Mouse (Mus musculus): ENCODE measurements around the gene Sub1. TPM values are rescaled to one million over a fixed set of nuclear protein-coding genes. Genes with fewer than 3 reads are reported as not detected.
A peak's percentile ranks its signal among the peaks of the same experiment; 100 is the strongest.

Gene Sub1
- total and polyA plus RNA-seq, 2 experiments from 2014 or later, result 86.7 to 585 TPM

DNA sequence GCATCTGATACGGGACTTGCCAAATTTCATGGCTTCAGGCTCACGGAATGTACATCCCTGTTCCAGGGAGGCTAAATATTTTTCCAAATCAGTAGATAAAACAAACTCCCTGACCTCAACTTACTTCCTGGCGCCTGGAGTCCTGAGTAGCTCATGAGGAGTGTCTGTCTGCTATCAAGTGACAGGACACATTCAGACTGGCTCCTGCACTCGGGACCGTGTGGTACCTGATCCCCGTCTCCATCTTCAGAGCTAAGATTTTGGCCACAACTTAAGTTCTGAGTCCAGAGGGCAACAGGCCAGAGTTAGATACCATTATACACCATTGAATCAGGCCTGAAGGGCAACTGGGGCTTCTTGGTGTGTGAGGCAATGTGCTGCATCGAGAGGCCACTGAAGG lies 40.7 kb downstream of the Sub1 start:
- Histone ChIP-seq H3K36me3 (ENCODE audit: insufficient read depth, low read length) (no peaks in the 10 kb centered on the region), H3K4me3 (ENCODE audit: low read length) (no peak overlapping the region), H3K4me2 (ENCODE audit: low read depth, low read length) (no peak overlapping the region), H3K27me3 (ENCODE audit: insufficient read depth, low read length) (no peaks in the 10 kb centered on the region), H3K9ac (replicated peaks; ENCODE audit: low read length) (no peak overlapping the region), H3K27ac (no peak overlapping the region), H3K4me1 (ENCODE audit: insufficient read depth, low read length) (no peaks in the 10 kb centered on the region), H3K9me3 (ENCODE audit: low read length) (no peaks in the 10 kb centered on the region)
- 87% methylated on average over 7 of the region's 7 CpGs for WGBS
- no peak for TF ChIP-seq CTCF (IDR thresholded peaks at IDR 0.05; ENCODE audit: low read depth)
- ATAC-seq (no peak), DNase-seq (ENCODE audit: low spot score) (no peak)

DNA sequence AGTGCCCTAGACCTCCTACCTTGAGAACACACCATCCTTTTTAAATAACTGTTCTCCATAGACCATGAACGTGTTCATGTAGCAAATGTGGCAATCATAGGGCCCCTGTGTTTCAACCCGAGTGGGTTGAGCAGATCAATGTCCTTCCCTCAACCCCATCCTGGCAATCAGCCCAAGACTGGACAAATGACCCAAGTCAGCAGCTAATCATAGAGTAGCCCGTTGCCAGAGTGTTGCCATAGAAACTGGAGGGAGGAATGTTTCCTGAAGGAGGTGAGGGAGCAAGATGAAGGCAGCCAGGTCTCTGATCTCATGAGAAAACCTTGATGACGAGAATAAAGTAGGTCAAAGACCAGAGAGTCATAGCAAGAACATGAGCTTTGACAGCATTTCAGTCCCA lies 42.6 kb downstream of the Sub1 start:
- ATAC-seq (no peak), DNase-seq (ENCODE audit: low spot score) (peak; percentile 12)
- no peaks in the 10 kb centered on the region for H3K9me3 ChIP-seq (ENCODE audit: low read length)
- H3K27ac ChIP-seq, result no peak overlapping the region
- H3K27me3 ChIP-seq (ENCODE audit: insufficient read depth, low read length), result no peaks in the 10 kb centered on the region
- no peak overlapping the region for H3K4me2 ChIP-seq (ENCODE audit: low read depth, low read length)
- no peaks in the 10 kb centered on the region for H3K36me3 ChIP-seq (ENCODE audit: insufficient read depth, low read length)
- no peaks in the 10 kb centered on the region for H3K4me1 ChIP-seq (ENCODE audit: insufficient read depth, low read length)
- H3K9ac ChIP-seq (replicated peaks; ENCODE audit: low read length), result no peak overlapping the region
- 47% methylated on average over 4 of the region's 4 CpGs for WGBS
- H3K4me3 ChIP-seq (ENCODE audit: low read length), result no peak overlapping the region
- TF ChIP-seq CTCF (IDR thresholded peaks at IDR 0.05; ENCODE audit: low read depth), result no peak

DNA sequence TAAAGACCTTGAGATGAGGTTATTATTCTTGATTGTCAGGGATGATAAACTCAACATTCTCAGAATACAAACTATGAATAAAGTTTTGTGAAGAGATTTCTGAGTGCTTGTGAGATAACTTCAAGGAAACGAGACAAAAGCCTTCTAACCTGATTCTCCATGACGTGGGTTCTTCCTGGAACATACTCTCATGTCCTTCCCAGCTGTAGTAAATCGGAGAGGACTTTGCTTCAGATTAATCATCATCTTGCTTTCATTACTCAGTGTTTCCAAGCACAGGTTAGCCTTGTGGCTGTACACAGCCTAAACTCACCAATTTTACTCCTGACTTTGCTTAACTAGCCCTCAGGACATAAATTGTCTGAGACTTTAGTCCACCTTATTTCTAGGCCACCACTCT lies 44.6 kb downstream of the Sub1 start:
- ATAC-seq, result no peak
- no peak for TF ChIP-seq CTCF (IDR thresholded peaks at IDR 0.05; ENCODE audit: low read depth)
- no peaks in the 10 kb centered on the region for H3K9me3 ChIP-seq (ENCODE audit: low read length)

DNA sequence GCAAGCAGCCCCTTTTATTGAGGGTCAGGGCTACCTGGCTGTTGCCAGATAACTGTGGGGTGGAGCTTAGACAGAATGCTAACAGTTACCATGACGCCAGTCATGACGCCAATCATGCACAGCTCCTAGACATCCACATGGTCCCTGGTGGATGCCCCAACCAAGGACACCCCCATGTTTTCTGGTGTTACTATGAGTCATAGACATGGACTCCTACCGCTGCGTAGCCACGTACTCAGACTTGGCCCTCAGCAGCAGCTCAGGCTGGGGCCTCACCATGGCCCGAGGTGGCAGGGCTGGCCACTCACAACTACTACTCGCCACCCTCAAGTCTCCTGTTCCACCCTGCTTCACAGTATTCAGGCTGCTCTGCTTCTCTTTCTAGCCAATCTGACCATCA lies 45.6 kb downstream of the Sub1 start:
- no peak for TF ChIP-seq CTCF (IDR thresholded peaks at IDR 0.05; ENCODE audit: low read depth)
- no peak for DNase-seq (ENCODE audit: low spot score)
- WGBS, result 96% methylated on average over 7 of the region's 7 CpGs
- H3K4me1 ChIP-seq (ENCODE audit: insufficient read depth, low read length), result no peaks in the 10 kb centered on the region
- H3K9me3 ChIP-seq (ENCODE audit: low read length), result no peaks in the 10 kb centered on the region
- no peak overlapping the region for H3K9ac ChIP-seq (replicated peaks; ENCODE audit: low read length)
- no peaks in the 10 kb centered on the region for H3K27me3 ChIP-seq (ENCODE audit: insufficient read depth, low read length)
- no peak overlapping the region for H3K4me2 ChIP-seq (ENCODE audit: low read depth, low read length)
- ATAC-seq, result no peak
- no peaks in the 10 kb centered on the region for H3K36me3 ChIP-seq (ENCODE audit: insufficient read depth, low read length)
- no peak overlapping the region for H3K4me3 ChIP-seq (ENCODE audit: low read length)
- H3K27ac ChIP-seq, result no peak overlapping the region

More for the DNA sequence above, 44.6 kb downstream of the Sub1 start:
- no peaks in the 10 kb centered on the region for H3K4me1 ChIP-seq (ENCODE audit: insufficient read depth, low read length)
- H3K9ac ChIP-seq (replicated peaks; ENCODE audit: low read length), result no peak overlapping the region
- no peaks in the 10 kb centered on the region for H3K36me3 ChIP-seq (ENCODE audit: insufficient read depth, low read length)
- no peak overlapping the region for H3K27ac ChIP-seq
- H3K4me2 ChIP-seq (ENCODE audit: low read depth, low read length), result no peak overlapping the region
- no peaks in the 10 kb centered on the region for H3K27me3 ChIP-seq (ENCODE audit: insufficient read depth, low read length)
- 84% methylated on average over 3 of the region's 3 CpGs for WGBS
- no peak for DNase-seq (ENCODE audit: low spot score)
- H3K4me3 ChIP-seq (ENCODE audit: low read length), result no peak overlapping the region

DNA sequence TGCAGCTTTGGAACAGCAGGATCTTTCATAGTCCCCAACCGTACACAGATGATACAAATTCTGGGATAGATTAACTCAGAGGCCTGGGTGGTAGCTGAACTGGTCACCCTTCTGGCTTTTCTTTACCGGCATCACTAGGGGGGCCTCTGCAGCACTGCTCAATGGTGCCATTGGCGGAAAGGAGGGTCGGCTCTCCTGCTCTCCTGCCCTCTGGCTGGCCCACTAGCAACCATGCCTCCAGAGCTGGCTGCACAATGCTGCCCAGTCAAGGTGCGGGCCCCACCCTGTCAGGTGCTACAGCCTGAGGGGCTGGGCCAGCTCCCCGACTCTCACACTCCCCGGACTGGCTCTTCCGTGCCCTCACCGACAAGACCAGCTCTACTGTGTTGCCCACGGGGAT lies 46.6 kb downstream of the Sub1 start:
- WGBS, result 92% methylated on average over 9 of the region's 10 CpGs
- H3K9me3 ChIP-seq (ENCODE audit: low read length), result no peaks in the 10 kb centered on the region
- no peaks in the 10 kb centered on the region for H3K4me1 ChIP-seq (ENCODE audit: insufficient read depth, low read length)
- no peaks in the 10 kb centered on the region for H3K36me3 ChIP-seq (ENCODE audit: insufficient read depth, low read length)
- ATAC-seq, result 0 out of 2 replicates have a peak, but pooled peaks have one; percentile 29
- H3K9ac ChIP-seq (replicated peaks; ENCODE audit: low read length), result no peak overlapping the region
- H3K27me3 ChIP-seq (ENCODE audit: insufficient read depth, low read length), result no peaks in the 10 kb centered on the region
- DNase-seq (ENCODE audit: low spot score), result no peak
- H3K4me2 ChIP-seq (ENCODE audit: low read depth, low read length), result no peak overlapping the region
- H3K27ac ChIP-seq, result no peak overlapping the region
- no peak overlapping the region for H3K4me3 ChIP-seq (ENCODE audit: low read length)
- no peak for TF ChIP-seq CTCF (IDR thresholded peaks at IDR 0.05; ENCODE audit: low read depth)

DNA sequence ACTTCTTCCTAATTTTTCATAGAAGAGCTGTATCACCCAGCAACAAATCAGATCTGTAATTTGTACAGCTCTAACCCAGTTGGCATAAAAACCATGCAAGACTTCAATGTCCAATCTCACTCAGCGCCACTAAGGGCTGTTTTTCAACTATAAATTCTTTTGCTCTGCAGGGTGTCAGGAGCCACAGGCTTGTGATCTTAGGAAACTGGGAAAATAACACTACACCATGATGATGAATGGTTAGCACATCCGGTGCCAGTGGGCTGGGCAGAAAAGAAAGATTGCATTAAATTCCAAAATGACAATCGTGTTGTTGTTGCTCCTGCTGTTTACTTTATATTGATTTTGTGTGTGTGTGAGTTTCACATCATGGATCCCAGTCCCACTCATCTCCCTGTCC lies 47.3 kb downstream of the Sub1 start:
- no peaks in the 10 kb centered on the region for H3K36me3 ChIP-seq (ENCODE audit: insufficient read depth, low read length)
- H3K4me1 ChIP-seq (ENCODE audit: insufficient read depth, low read length), result no peaks in the 10 kb centered on the region
- WGBS, result 86% methylated on average over 3 of the region's 3 CpGs
- H3K27ac ChIP-seq, result no peak overlapping the region
- DNase-seq (ENCODE audit: low spot score) (no peak), ATAC-seq (no peak)
- H3K4me3 ChIP-seq (ENCODE audit: low read length), result no peak overlapping the region
- H3K4me2 ChIP-seq (ENCODE audit: low read depth, low read length), result no peak overlapping the region
- TF ChIP-seq CTCF (IDR thresholded peaks at IDR 0.05; ENCODE audit: low read depth), result no peak
- H3K9ac ChIP-seq (replicated peaks; ENCODE audit: low read length), result no peak overlapping the region
- no peaks in the 10 kb centered on the region for H3K27me3 ChIP-seq (ENCODE audit: insufficient read depth, low read length)
- H3K9me3 ChIP-seq (ENCODE audit: low read length), result no peaks in the 10 kb centered on the region

DNA sequence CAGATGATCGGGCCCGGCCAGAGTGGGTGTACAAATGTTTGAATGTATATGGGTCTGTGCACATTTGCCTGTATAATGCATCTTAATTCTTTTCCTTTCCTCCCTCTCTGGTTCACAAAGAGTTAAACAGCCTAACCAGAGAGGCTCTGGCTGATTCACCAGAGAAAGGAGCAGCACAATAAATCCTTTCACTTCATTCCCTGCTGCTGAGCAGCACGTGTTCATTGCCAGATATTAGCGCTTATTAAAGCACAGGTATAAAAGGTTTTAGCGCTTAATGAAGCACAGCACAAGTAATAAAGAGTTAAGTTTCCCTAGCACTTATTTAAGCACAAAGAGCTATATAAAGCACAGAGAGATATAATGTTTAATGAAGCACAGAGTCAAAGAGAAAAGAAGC lies 55.9 kb downstream of the Sub1 start:
- no peak for TF ChIP-seq CTCF (IDR thresholded peaks at IDR 0.05; ENCODE audit: low read depth)
- ATAC-seq (no peak), DNase-seq (ENCODE audit: low spot score) (peak; percentile 4)
- H3K36me3 ChIP-seq (ENCODE audit: insufficient read depth, low read length), result no peaks in the 10 kb centered on the region
- H3K4me3 ChIP-seq (ENCODE audit: low read length), result no peak overlapping the region
- no peak overlapping the region for H3K27ac ChIP-seq
- H3K4me2 ChIP-seq (ENCODE audit: low read depth, low read length), result no peak overlapping the region
- H3K4me1 ChIP-seq (ENCODE audit: insufficient read depth, low read length), result no peaks in the 10 kb centered on the region
- no peaks in the 10 kb centered on the region for H3K9me3 ChIP-seq (ENCODE audit: low read length)
- WGBS, result 43% methylated on average over 5 of the region's 5 CpGs
- H3K9ac ChIP-seq (replicated peaks; ENCODE audit: low read length), result no peak overlapping the region
- no peaks in the 10 kb centered on the region for H3K27me3 ChIP-seq (ENCODE audit: insufficient read depth, low read length)

Other genes starting within 250 kb of the Sub1 start
- gene Npr3, start 89.7 kb downstream of the Sub1 start, total RNA-seq (2014; rRNA removed), result 1.3 and 2.9 TPM in 2 replicates
- gene Npr3, start 89.7 kb downstream of the Sub1 start, polyA plus RNA-seq (2015; fragmentation: Nextera tagmentation; extraction: Ambion mirVana), result 0.66 and 0.74 TPM in 2 replicates
- 266 and 281 TPM in 2 replicates for gene Zfr, start 120.8 kb upstream of the Sub1 start, total RNA-seq (2014; rRNA removed)
- gene Zfr, start 120.8 kb upstream of the Sub1 start, polyA plus RNA-seq (2015; fragmentation: Nextera tagmentation; extraction: Ambion mirVana), result 196 and 219 TPM in 2 replicates
- gene Mtmr12, start 208.0 kb upstream of the Sub1 start, total RNA-seq (2014; rRNA removed), result 10.7 and 12.6 TPM in 2 replicates
- 5.5 and 5.7 TPM in 2 replicates for gene Mtmr12, start 208.0 kb upstream of the Sub1 start, polyA plus RNA-seq (2015; fragmentation: Nextera tagmentation; extraction: Ambion mirVana)